Mouse (Mus musculus): ENCODE data around the gene Rad51b. TPM values are rescaled to one million over a fixed set of nuclear protein-coding genes. Genes with fewer than 3 reads are reported as not detected.
A peak's percentile ranks its signal among the peaks of the same experiment; 100 is the strongest.

Gene Rad51b
- polyA plus RNA-seq, 1 experiment: 1.3 TPM

DNA sequence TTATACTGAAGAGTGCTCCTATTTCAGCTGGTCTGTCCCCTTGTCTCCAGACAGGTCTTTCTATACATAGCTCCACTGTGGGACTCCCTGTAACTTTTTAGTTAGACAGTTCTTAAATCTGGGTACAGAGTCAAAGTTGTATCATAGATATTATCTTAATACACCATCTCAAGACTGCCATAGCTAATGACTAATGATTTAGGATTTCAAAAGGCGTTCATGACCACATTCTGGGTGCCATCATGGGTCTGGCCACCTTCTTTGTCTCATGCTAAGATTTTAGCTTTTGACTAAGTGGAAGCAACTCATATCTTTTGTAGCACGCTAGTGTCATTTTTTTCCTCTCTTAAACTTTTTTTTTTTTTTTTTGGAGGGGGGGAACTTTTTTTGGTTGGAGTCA is 300.3 kb downstream of the Rad51b start:
- DNase-seq (ENCODE audit: low read depth, low spot score): no peak
- 96% methylated on average over 2 of the region's 2 CpGs for WGBS

DNA sequence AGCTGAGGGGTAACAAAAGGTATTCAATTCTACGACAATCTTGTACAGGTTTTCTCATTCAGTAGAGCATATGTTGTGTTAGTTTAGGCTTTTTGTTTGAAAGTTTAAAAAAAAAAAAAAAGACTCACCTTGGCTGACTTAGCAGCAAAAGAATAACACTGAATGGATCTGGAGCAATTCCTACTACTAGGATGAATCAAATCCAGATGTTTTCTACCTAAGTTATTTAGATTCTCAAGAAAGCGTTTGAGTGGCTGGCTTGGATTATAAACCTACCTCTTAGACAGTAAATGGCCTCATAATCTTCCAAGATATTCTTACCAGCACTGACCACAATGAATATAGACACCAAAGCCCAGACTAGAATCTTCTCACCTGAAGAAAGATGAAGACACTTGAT is 300.7 kb downstream of the Rad51b start:
- WGBS: 89% methylated on average over 2 of the region's 2 CpGs
- DNase-seq (ENCODE audit: low read depth, low spot score): no peak

DNA sequence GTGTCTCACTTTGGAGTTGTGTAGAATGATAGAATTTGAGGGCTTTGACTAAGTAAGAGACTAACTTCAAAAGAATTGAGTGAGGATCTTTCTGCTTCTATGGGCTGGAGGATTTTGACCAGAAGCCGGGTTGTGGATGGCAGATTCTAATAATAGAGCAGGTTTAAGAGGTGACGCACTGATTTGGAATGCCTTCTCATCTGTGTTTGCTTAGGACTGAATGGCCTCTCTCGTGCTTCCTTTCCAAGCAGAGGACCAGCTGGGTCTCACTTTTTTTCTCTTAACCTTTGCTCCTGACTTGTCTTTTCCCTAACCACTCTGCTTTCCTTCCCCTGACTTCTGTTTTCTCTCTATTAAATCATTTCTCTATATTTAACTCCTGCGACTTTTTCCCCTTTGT is 301.4 kb downstream of the Rad51b start:
- DNase-seq (ENCODE audit: low read depth, low spot score): no peak
- 5% methylated on average over 4 of the region's 4 CpGs for WGBS

DNA sequence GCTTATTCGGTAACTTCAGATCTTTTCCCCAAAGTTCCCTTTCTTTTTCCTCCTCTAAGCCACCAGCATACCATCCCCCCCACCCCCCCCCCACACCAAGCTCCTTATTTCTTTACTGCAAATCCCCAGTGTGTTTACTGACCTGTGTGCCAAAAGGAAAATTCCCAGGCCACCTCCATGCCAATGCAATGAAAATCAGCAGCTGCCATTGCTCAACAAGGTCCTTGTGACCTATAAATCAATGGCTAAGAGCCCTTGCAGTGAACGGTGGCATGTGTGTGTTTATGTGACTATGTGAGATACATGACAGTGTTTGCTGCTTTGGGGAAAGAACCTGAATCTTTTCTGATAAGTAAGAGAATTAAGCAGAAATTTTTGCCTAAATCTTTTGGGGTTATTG is 301.8 kb downstream of the Rad51b start:
- 14% methylated on average over 2 of the region's 2 CpGs for WGBS
- no peak for DNase-seq (ENCODE audit: low read depth, low spot score)

DNA sequence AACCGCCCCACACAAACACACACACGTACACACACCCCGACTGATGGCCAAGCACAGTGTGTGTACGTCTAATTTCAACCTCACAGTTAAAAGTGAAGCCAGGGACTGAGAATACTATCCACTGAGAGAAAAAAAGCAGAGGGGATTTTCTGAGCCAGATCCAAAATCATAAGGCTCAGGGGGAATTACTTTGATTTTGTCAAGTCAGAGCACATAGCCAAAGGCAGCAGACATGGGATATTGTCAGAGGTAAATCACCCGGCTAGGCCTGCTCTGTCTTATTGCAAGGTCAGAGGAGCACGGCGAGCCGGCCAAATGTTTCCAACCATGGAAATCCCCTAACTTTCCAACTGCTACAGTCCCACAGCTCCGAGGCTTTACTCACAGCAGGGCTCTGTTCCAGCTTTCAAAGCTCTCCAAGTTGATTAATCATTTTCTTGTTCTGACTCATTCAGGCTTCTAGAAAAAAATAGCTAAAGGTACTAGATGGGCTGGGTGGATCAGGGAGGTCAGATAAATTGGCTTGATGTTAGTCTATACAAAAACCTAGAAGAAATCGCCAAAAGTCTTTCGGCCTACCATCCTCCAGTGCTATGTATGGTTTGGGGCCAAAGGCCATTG is 303.2 kb downstream of the Rad51b start:
- peak; percentile 73 for DNase-seq (ENCODE audit: low read depth, low spot score)
- WGBS: 13% methylated on average over 11 of the region's 11 CpGs

DNA sequence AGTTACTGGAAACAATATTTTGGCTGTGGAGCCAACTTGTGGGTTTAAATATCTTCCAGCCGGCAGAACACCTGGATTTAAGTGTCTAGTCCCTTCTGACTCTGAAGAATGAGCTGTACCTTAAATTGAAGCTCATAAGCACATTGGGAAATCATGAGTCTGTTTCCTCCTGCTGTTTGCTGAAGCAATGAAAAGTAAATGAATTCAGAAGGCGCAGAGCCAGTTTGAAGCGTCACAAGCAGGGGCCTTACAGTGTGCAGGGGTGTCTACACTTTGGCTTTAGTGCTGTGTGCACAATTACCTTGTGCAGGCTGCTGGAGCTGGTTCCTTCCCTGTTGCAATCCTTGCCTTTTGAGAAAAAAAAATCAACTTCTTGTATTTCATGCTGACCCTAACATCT is 305.6 kb downstream of the Rad51b start:
- 30% methylated on average over 3 of the region's 3 CpGs for WGBS
- DNase-seq (ENCODE audit: low read depth, low spot score): no peak

DNA sequence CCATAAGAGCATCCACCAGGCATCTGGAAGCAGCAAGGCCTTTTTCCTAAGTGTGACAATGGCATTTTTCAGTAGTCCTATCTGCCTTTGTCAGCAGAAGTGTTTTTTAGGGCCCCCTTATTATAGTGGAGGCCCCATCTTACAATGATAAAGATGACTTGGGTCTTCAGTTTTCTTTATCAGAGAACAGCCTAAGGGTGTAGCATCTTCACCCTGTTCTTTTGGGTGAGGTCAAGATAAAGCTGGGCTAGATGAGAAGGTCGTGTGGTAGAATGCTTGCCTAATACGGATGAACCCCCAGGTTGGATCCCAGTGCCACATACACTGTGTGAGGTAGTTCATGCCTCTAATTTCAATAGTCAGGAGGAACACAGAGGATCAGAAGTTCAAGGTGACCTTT is 307.8 kb downstream of the Rad51b start:
- 99% methylated on average over 2 of the region's 2 CpGs for WGBS
- DNase-seq (ENCODE audit: low read depth, low spot score): no peak

DNA sequence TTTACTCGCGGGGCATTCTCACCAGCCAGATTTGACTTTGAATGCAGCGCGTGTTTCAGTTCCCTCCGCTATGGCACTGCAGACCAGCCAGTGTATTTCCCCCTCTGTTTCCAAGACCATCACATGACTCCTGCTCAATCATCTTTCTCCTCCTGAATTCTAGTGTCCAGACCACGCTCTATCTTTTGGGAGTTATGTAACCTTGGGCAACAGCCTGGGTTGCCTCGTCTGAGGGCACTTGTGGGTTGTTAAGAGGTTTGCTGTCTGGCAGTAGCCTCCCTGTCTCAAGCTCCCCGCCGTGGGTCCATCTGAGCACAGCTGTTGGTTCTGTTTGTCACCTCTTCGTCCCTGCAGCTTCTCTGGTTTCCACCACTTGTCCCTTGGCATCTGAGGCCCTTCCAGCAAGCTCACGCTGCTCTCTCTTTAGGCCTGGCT is 309.1 kb downstream of the Rad51b start:
- no peak for DNase-seq (ENCODE audit: low read depth, low spot score)
- WGBS: 85% methylated on average over 11 of the region's 11 CpGs

DNA sequence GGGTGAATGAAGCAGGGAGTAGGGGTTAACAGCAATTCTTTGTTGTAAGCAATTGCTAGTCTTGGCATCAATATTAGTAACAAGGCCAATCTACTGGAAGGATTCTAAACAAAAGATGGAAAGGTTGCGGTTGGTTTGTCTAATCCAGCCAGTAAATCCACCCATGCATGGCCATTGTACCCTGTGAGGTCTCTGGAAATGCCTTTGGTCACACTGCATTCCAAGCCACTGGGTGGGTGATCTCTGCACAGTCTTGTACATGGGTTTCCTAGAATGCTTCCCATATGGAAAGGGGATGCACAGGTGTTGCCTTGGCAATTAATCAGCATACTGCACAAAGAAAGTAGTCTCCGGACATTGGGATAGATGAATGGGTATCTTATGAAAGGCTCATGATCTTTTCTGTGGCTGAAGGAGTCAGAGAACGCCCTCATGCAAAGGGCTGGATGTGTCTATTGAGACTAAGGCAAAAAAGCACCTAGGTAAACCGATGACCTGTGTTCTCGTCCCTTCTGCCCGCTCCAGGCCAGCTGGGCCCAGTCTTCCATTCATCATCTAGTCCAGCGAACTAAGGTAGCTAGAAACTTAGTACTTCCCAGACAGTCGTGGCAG is 312.4 kb downstream of the Rad51b start:
- DNase-seq (ENCODE audit: low read depth, low spot score): no peak
- WGBS: 92% methylated on average over 8 of the region's 8 CpGs

DNA sequence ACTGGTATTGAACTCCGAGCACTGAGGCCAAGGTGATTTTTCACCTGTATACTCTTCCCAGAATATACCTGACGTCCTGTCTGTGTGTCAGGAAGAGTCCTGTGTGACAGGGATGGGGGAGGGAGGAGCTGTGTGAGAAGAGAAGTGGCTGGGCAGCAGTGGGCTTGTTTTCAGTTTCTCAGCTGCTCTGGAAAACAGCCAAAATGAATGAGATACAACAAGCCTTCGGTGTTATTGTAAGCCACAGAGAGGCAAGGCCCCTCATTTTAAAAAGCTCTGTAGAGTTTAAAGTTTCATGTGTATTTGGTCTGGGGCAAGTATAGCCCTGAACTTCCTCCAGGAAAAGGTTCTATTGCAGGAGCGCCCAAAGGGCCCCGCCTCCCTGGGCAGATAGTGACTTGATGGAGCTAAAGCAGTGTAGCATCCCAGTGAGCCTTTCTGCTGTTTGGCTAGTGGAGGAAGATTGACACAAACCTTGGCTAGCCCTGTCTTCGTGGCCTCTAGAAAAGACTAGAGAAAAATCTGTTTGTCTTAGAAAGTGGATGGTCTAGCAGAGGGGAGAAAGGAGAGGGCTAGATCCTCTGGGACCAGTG is 313.5 kb downstream of the Rad51b start:
- WGBS: 37% methylated on average over 6 of the region's 6 CpGs

DNA sequence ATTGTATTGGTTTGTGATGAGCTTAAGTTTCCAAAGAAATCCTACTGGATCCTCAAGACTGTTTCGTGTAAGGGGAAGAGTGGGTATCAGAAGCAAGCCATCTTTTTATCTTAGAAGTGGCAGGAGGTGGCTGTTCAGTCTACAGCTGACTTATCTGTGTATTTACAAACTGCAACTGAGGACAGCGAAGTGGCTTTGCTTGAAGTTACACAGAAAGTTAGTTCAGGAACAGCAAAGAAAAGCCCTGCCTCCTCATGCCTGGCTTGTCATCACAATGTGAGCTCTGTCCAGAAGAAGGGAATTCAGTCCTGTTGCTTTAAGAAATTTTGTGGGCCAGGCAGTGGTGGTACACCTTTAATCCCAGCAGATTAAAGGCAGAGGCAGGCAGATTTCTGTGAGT is 314.6 kb downstream of the Rad51b start:
- DNase-seq (ENCODE audit: low read depth, low spot score): no peak
- 87% methylated on average over 2 of the region's 2 CpGs for WGBS

More for the DNA sequence above, 313.5 kb downstream of the Rad51b start:
- DNase-seq (ENCODE audit: low read depth, low spot score): no peak

DNA sequence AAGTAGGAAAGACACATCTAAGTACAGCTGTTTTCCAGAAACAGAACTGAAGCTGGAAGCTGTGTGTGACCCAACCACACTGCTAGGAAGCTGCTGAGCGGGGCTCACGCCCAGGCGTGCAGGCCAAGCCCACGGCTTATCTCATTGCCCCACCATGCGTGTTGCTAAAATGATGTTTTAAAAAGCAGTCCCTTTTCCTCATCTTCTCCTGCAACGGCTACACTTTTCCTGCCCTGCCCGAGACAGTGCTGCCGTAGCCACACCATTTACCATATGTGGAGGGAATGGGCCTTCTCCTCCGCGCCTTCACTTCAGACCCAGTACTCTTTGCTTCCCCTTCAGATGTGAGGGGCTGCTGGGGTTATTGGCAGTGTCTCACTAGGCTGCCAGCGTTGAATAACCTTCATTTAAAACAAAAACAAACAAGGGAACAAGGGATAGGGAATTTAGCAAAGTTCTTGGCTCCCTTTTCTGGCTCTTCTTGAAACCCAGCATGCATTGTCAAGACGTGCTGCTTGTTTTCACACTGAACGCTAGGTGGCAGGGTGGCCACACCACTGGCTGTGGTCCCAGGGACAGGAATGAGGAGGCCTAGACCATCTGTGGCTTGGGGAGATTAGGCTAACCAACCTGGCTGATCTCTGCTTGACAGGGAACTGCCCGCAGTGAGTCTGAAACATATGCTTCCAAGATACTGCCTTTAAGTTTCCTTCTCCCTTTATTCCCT is 315.4 kb downstream of the Rad51b start:
- WGBS: 46% methylated on average over 14 of the region's 14 CpGs
- peak; percentile 74 for DNase-seq (ENCODE audit: low read depth, low spot score)

DNA sequence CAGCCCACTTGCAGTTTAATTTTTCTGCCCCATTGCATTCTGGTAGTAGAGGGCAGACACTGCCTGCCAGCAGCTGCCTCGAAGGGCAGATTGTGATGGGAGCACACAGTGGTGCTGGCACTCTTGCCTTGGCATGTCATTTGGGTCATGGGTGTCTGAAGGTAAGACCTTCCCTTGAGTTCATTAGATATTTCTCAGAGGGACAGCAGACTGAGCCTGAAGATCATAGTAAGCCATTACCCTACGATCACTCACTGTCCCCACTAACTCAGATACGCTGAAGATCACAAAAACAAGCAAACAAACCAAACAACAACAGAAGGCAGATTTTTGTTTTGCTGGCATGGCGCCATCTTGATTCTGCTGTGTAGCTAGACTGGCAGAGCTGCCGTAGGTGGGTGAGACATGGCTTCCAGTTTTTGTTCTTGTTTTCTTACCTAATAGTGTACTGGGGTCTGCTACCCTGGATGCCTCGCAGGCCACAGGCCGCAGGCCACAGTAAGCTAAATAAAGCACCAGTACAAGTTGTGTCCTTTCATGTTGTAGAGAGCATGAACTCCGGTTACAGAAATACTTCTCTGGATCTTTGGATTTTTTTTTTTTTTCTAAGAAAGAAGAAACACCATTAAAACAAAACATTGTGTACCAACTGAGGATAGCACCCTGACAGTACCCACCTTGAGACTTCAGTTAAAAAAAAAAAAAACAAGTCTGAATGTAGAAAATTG is 316.1 kb downstream of the Rad51b start:
- no peak for DNase-seq (ENCODE audit: low read depth, low spot score)
- WGBS: 84% methylated on average over 8 of the region's 8 CpGs

DNA sequence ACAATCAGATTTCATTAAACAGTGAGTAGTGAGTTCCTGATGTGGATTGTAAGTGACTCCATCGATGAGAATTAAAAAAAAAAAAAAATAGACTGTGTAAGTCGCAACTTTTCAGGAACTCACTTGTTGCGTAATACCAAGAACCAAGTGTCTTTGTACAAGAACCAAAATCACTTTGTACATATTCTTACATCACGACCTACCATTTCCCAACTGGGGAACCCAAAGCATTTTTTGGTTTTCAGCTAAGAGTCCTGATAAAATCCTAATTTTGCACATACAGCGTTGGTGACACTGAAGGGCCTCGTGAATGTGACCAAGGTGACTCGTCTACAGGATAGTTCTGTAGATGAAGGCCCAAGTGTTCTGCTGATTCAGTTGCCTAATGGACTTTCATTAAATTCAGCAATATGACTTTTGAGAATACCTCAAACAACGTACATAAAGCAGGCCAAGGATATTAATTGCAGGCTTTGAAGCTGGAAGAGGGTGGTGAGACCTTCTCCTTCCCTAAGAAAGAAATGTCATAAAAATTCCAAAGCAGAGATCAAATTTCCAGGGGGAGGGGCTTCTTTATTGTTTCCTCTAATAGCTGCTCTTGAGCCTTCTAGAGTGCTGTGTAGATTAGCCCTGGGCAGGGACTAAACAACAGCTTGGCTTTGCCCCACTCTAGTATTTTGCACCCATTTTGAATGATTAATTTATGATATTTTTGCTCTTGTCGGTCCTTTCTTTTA is 316.9 kb downstream of the Rad51b start:
- DNase-seq (ENCODE audit: low read depth, low spot score): no peak

DNA sequence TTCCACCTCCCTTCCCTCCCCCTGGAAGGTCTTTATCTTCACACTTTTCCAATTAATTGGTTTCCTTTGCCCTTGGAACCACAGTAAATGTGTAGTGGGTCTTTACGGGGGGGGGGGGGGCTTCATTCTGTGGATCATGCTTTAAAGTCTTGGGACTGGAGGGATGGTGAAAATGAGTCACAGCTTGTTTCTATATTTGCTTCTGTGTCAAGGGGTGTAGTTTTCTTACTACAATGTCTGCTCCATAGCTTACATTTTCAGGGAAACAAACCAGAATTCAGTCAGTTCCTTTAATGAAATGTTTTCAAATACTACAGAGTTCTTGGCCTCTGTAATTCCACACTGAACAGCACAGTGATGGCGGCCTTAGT is 317.5 kb downstream of the Rad51b start:
- 71% methylated on average over 2 of the region's 2 CpGs for WGBS
- DNase-seq (ENCODE audit: low read depth, low spot score): no peak

More for the DNA sequence above, 316.9 kb downstream of the Rad51b start:
- WGBS: 66% methylated on average over 9 of the region's 9 CpGs

DNA sequence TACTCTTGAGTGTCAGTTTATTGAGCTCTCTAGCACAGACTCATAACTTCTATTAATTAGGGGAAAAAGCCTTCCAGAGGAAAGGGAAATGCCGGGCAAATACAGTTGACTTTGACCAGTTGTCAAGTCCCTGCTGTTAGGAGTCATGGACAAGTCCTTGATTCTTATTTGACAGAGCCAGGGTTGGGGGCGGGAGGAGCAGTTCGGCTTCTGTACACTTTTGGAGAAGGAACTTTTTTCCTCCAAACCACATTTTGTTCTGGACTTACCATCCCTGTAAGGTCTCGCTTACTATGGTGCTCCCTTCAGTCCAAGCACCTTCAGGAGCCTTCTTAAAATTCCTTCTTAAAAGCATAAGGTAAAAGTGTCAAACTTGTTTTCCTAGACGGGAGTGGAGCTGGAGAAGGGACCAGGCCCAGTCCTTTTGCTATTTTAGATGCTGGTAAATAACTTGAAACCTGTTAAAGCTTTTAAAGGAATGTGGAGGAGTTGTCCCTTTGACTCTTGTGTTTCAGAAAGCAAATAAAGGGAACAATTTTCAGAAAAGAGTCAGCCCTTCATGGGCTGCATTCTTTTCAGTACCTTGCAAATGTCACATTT is 318.7 kb downstream of the Rad51b start:
- no peak for DNase-seq (ENCODE audit: low read depth, low spot score)
- 79% methylated on average over 5 of the region's 5 CpGs for WGBS

DNA sequence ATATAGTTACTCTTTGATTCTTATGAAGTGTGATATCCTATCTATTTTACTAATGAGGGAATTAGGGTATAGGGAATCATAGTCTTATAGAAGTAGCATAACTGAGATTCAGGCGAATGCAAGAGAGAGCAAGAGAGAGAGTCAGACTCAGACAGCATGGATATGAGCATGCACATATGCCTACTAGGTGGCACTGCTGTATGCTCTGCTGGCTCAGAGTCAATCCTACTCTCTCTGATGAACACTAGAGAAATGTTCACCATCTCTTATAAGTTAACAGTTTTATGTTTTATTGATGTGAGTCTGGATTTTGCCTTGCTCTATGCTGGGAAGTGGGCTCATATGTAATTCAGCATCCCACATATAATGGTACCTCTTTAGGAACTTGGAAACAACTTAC is 321.9 kb downstream of the Rad51b start:
- WGBS: 80% methylated on average over 1 of the region's 1 CpGs
- DNase-seq (ENCODE audit: low read depth, low spot score): no peak

DNA sequence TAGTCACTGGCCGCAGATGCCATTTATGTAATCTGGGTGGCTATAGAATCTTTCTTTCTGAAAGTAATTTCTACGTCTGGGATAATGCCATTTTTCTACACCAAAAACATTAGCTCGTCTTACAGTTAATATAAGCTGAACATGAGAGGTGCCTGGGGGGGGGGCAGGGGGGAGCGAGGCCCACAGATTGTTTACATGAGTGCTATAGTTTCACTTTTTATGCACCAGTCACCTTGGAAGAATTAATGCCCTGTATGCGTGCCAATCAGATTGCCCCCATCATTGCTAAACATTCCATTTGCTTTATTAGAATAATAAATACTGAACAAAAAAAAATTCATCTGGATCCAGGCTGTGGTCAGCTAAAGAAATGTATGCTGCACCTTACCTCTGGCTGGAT is 323.6 kb downstream of the Rad51b start:
- DNase-seq (ENCODE audit: low read depth, low spot score): no peak
- WGBS: 90% methylated on average over 5 of the region's 5 CpGs

DNA sequence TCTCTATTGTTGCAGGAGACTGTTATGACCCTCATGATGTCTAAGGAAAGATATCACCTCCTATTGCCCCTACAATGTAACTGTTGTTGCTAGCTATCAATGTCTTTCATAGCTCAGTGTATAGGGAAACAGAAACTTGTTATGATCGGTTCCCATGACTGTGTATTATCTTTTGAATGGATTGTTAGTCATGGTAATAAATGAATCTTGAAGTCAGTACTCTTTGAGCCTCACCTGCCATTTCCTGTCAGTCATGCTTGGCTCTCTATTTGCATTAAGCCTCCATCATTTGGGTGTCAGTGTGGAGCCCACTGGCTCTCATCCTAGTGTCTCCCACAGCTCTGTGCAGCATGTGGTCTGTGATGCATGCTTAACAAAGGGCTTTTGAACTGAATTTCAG is 326.2 kb downstream of the Rad51b start:
- WGBS: 31% methylated on average over 1 of the region's 1 CpGs

More for the DNA sequence above, 326.2 kb downstream of the Rad51b start:
- DNase-seq (ENCODE audit: low read depth, low spot score): no peak

Data from large intestine, adult 2 months (tissue).